Mouse (Mus musculus) liver, adult (tissue): Measurements from ENCODE around the gene Bsnd.
A peak's percentile ranks its signal among the peaks of the same experiment; 100 is the strongest.

Experiments
- GATA4 ChIP-seq: IDR thresholded peaks from 2 replicates; pipeline ENCODE4 v1.6.1; 2014; ENCODE audit warnings: mild to moderate bottlenecking, low read length; ENCODE audit not compliant: insufficient replicate concordance

The Bsnd gene

DNA sequence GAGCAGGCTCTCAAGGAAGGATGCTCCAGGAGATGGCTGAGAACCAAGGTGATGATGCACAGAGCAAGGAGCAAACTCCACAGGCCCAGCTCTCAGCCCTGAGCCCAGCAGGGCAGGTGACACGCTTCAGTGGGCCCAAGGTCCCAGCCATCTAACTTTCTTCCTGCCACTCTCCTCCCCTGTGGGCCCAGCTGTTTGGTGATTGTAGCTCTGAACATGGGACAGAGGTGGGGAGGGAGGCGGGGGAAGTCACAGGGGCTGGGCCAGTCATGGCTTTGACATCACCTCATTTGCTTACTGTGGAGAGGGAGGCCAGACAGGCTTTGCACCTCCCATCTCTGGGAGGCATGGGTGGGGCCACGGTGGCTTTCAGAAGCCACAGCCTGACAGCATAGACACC, at the start of gene Bsnd:
TSS of gene Bsnd (minus strand) at position 168 of the 400 bp plus-strand sequence.
- no peak for TF ChIP-seq GATA4

DNA sequence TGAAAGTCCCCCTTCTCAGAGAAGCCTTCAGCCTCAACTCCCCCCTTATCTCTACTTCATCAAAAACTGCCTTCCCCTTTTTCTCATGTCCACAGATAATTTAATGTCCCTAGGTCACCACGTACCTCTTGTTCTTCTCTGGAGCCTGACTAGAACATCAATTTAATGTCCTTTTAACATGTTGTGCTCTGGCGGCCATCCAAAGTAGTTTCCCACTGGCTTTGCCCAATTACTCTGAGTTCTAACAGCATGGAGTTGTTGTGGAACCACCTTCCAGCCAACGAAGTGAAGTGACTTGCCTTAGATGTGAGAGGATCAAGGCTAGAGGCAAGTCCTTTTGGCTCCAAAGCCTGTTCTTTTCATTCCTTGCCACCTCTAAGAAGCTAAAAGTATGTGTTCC, 49.4 kb upstream of the Bsnd start:
- no peak for TF ChIP-seq GATA4

DNA sequence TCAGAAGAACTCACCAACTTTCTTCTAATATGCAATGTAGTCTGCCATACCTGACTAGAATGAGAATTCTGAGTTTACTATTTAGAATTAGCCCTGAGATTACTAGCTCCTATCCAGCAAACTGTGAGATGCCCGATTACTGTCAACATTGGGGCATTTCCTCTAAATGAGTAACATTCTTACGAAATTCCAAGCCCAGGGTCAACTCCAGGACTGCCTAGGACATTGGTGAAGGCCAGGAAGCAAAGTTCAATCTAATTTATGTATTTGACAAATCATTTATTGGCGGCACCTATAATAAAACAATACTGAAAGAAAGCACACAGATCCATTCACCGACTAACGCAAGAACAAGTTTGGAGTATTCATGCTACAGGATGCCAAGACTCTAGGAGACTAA, 47.7 kb upstream of the Bsnd start:
- TF ChIP-seq GATA4: no peak

DNA sequence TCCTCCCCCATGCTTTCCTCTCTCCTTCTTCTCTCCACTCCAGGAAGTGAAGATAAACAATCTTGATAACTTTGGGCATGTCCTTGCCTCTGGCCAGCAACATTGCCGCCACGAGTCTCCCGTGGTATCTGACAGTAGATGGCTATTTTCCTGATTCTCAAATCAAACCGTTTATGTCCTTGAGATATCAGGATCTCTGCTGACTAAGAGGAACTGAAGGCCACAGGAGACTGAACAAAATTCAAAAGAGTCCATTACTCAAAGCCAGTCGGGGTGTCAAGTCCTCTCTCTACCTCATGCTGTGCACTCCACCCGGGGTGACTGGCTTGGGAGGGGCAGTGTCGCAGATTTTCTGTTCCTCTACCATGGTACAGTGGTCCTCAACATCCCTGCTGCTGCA, 42.2 kb upstream of the Bsnd start:
- TF ChIP-seq GATA4: no peak

DNA sequence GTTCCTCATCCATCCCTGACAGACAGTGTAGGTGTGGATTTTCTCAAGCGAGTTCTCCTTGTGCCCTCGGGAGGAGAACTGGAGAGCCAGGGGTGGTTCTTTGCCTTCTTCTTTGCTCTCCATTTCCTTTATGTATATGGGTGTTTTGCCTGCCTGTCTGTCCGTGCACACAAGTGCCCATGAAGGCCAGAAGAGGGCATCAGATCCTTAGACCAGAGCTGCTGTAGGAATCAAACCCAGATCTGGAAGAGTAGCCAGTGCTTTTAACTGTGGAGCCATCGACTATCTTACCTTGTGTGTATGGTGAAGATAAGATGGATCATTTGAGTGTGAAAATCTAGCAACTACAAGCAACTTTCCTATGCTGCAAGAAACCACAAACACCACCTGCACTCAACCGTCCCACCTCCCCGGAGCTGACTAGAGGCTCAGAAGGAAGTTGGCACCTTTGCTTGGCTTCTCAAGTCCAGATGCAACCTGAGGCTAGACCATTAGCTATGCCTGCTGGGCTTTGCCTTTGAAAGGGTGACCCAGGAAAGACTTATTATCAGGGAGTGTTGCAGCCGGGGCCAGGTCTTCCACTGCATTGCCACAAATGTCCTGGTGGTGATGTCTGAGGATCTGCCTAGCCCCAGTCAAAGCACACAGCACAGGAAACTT, 41.5 kb upstream of the Bsnd start:
- no peak for TF ChIP-seq GATA4

DNA sequence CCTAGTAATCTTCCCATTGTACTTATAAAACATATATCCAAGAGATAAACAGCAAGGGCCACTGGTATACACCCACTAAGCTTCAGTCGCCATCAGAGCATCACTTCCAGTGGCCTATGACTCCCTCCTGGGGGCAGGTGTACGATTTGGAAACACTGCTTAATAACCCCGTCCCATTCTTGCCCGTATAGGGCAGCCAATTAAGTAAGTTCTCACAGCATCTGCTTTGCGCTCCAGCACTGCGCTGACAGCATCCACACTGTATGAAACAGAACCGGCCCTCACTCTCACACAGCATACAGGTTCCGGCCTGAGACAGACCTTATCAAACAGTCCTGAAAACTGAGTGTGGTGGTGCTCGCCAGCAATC, 38.0 kb upstream of the Bsnd start:
- TF ChIP-seq GATA4: no peak

DNA sequence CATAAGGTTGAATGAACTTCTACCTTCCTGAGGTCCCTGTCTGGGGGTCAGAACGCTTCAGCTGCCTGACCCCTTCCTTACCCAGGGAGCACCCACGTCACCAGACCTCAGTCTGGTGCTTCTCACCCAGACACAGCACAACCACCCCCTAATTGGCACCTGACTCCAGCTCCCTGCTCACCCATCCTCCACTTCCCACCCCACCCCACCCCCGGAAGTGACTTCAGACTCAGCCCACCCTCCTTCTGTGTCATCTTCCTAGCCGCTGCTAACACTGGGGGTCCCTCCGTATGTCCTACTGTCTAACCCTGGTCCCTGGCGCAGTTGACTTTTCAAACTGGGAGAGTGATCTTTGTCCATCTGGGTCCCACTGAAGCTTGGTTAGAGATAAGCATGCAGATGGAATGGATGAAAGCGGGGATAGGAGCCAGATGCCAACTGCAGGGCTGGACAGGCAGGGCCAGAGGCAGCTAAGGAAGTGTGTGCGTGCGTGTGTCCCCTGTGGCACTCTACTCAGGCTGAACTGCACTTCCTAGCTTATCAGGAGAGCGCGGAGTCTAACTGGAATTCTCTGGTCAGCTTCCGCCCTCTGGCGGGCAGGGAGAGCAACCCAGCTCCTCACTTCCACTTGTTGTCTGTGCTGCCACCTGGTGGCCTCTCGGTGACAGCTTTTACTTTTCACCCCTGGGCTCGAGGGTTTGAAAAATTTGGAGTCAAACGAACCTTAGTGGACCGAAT, 37.5 kb upstream of the Bsnd start:
- peak; percentile 93; the same call in 1 of the 2 replicates for TF ChIP-seq GATA4

DNA sequence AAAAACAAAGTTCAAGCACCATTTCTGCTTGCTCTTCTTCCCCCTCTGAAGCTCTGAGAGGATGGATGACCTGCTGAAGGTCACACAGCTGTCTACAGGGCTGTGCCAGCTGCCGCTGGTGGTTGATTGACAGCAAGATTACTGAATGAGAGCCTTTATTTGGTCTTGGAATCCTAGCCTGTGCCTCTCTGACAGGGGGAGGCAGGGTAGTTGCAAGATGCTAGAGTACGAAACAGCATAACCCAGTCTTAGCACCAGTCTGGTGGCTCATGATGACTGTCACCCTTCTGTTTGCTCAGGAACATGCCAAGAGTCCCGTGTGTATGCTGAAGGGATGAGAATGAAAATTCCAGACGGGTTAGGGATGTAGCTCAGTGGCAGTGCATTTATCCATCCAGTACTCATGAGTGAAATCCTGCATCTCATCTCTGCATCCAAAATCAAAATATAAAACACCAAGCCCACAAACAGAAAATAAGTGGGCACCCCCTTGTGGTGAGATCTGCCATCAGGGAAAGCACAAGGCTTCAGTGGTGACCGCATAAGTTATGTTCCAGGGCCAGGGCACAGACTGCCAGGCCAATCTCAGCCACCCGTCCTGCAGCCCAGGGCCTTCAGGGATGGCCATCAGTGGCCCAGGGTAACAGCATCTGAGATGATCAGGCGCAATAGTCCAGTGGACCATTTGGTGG, 35.9 kb upstream of the Bsnd start:
- no peak for TF ChIP-seq GATA4

DNA sequence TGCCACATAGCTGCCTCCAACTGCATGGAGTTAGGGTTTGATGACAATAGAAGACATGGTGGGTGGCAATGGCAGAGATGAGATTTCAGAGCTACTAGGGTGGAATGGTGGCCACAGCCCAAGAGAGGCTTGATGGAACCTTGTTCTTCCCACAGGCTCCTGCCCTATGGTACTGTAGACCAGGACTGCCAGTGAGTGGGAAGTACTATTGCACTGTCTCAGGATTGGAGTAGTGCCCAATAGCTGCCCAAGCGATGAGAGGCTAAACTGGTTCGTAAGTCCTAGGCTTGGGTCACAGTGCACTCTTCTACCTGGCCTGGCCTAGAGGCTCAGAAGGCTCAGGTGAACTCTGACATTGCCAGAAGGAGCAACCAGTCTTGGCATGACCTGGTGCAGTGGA, 32.9 kb upstream of the Bsnd start:
- no peak for TF ChIP-seq GATA4

DNA sequence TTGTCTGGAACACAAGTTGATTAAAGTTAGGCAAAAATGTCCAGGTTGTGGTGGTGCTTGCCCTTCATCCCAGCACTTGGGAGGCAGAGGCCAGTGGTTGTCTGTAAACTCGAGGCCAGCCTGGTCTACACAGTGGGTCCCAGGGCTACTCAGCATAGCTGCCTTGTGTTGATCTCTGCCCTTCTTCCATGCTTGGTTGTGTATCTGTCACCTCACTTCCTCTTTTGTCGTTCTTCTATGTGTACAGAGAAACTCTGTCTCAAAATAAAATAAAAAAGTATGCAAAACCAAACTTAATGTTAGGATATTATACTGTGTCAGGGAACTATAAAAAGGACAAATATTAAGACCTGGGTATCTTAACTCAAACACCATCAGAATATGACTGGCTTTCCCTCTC, 32.0 kb upstream of the Bsnd start:
- no peak for TF ChIP-seq GATA4

DNA sequence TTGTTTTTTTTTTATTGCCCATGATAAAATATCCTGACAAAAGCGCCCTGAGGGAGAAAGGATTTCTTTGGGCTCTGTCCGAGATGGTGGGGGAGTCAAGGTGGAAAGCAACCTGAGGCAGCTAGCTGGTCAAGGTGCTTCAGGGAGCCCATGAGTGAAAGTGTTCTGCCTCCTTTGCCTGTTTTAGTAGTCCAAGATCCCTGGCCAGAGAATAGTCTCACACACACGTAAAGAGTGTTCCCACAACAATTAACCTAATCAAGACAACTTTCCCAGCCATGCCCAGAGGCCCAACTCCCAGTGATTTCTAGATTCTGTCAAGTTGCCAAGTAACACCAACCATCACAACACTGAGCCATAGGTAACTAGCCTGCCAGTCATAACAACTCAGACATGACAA, 30.5 kb upstream of the Bsnd start:
- TF ChIP-seq GATA4: no peak

DNA sequence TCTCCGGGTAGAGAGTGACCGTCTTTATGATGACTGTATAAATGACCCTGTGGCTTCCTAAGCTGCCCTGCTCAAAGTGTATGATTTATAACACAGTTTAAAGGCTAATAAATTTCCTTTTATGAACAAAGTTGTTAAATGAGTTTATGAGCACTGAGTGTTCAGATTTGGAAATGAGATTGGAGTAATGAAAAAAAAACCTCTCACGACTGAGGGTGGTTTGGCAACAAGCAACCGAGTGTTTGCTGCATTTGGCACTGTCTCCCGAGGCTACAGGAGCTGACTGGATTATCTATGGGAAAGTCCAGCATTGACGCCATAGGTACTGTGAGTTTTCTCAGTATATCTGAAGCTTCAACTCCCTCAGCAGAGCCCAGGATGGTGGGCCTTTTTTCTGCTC, 22.5 kb upstream of the Bsnd start:
- no peak for TF ChIP-seq GATA4

DNA sequence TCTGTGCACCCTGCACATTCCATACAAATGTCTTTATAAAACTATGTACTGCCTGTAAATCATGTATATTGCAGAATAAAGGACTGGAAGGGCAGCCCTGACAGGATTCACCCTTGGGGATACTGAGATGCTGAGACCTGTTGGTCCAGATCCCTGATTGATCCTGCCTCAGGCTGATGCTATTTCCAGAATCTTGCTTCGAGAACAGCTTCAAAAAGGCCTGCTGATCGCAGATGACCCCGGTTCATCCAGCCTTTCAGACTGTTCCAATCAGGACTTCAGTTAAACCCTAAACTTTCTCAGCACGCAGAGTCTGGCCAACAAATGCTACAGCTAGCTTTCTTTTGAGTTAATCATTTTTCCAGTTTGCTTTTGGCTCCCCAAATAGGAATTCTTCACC, 17.8 kb upstream of the Bsnd start:
- no peak for TF ChIP-seq GATA4

DNA sequence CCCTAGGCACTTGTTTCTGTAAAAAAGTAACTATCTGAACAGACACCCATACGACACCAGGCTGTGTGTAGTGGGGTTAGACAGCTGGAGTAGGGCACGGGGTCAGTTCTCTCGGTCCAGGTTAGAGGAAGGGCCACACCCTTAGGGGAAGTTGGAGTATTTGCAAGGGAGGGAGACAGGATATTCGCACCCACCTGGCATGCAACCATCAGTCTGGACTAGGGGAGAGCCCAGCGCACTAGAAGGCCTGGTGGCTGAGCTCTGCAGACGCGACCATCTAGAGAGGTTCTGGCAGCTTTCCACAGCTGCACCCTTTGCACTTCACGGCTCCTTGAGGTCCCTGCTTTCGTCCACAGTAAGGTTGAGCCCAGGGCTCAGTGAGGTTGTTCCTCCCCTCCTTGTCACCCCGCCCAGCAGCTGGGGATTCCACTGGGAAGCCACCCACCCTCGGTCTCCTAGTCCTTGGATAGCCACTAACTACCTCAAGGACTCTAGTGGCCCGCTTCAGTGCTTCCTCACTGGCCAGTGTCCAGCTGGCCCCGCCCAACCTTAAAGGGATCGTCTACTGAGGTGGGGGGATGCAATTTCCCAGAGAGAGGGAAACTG, 13.5 kb upstream of the Bsnd start:
- no peak for TF ChIP-seq GATA4

DNA sequence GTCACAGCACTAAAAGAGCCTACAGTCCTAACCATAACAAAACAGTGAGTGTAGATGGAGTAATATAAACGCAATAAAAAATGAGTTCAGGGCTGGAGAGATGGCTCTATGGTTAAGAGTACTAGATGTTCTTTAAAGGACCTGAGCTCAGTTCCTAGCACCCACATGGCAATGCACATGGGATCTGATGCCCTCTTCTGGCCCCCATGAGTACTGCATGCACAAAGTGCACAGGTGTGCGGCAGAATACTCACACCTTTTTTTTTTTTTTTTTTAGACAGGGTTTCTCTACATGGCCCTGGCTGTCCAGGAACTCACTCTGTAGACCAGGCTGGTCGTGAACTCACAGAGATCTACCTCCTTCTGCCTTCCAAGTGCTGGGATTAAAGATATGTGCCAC, 11.5 kb upstream of the Bsnd start:
- TF ChIP-seq GATA4: no peak

DNA sequence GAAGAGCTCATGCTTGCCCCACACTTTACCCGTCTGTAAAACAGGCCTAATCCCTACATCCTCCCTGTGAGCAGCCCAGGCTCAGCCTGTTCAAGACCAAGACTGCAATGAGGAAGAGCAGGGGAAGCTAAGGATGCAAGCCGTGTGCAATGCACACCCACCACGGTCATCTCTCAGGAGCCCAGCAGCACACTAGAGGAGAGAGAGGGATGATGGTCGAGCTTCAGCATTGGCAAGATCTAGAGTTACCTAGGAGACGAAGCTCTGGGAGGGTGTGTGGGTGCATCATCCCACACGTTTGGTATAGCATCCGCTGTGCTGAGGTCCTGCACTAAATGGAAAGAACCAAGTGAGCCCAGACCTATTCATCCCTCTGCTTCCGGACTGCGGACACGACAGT, 8.0 kb upstream of the Bsnd start:
- TF ChIP-seq GATA4: no peak
